Mouse (Mus musculus) E14TG2a.4 (cell line): ENCODE measurements around the gene Tefm.

ENCODE experiments used
- CTCF ChIP-seq: conservative IDR thresholded peaks from 2 replicates; pipeline ENCODE4 v1.5.1; 2014; ENCODE audit warnings: low read length
- POU5F1 ChIP-seq: IDR thresholded peaks from 2 replicates; pipeline ENCODE4 v1.6.1; 2014; ENCODE audit warnings: low read length, borderline replicate concordance

GRCm38 (mm10) chr11:80163362-80164116 lies 21.6 kb upstream of the Tefm start:
- TF ChIP-seq POU5F1: no peak
- no peak for TF ChIP-seq CTCF
